In the genomic region with DNA sequence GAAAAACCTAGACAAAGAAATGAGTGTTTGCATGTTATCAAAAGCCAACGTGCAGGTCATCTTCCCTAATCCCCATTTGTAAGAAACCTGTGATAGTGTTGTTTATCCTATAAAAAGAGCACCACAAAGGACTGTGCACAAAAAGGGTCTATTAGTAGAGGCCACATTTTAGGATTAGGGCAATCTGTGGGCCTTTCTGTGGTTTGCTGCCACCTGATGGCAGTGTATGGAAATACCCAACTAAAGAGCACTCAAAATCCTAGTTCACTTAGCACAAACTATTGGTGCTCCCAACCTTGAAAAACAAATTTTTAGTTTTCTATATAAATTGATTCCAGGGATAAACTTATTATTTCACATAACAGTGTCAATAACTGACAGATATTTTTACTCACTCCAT, we compare ENCODE assay signal across 9 mouse cellular contexts. TPM values are rescaled to one million over a fixed set of nuclear protein-coding genes. Genes with fewer than 3 reads are reported as not detected.
DNase-seq lines count a peak whose midpoint lies in the region; ATAC-seq and TF ChIP-seq lines count a peak whose summit lies in the region.
"Had no signal": no experiment of that assay in that cellular context is flagged by ENCODE, and none has a peak within 500 bp of the region (broad histone marks: within the 10 kb centered on the region; RNA-seq: fewer than 3 reads in every experiment).

No protein-coding gene starts in this region.

- H3K27ac ChIP-seq in kidney, postnatal 0 days, result no peak overlapping the region
- no peak overlapping the region for H3K27ac ChIP-seq in ES-Bruce4 (ENCODE audit: insufficient read depth, low read length)
- H3K27ac ChIP-seq in lung, postnatal 0 days (ENCODE audit: low read length), result no peak overlapping the region
- no peak overlapping the region for H3K27ac ChIP-seq in hindbrain, embryonic 10.5 days
- H3K27ac ChIP-seq: limb, embryonic 12.5 days had no signal

- DNase-seq in kidney, postnatal 0 days (ENCODE audit: low spot score), result peak; percentile 21
- DNase-seq in kidney, adult 11 months, result no peak
- DNase-seq in adipocyte (ENCODE audit: low spot score), result peak; percentile 52
- peak; percentile 31 for DNase-seq in lung, postnatal 0 days (ENCODE audit: low spot score)
- no peak for DNase-seq in Muller cell, postnatal 12 days (ENCODE audit: inconsistent ontology term)
- DNase-seq in hindbrain, embryonic 10.5 days (ENCODE audit: low spot score), result no peak

- no peaks in the 10 kb centered on the region for H3K4me1 ChIP-seq in kidney, postnatal 0 days (replicated peaks; ENCODE audit: insufficient read depth, low read length)
- no peaks in the 10 kb centered on the region for H3K4me1 ChIP-seq in ES-Bruce4 (ENCODE audit: control insufficient read depth, insufficient read depth, low read length)
- H3K4me1 ChIP-seq in lung, postnatal 0 days (ENCODE audit: insufficient read depth, low read depth, low read length), result no peaks in the 10 kb centered on the region
- no peaks in the 10 kb centered on the region for H3K4me1 ChIP-seq in hindbrain, embryonic 10.5 days (replicated peaks)
- H3K4me1 ChIP-seq: limb, embryonic 12.5 days had no signal

- no peak for TF ChIP-seq EP300 in ES-Bruce4 (IDR thresholded peaks at IDR 0.05; ENCODE audit: insufficient read depth, low read depth, low read length)
- TF ChIP-seq EP300 in lung, postnatal 0 days (IDR thresholded peaks at IDR 0.05), result no peak

- no peak for TF ChIP-seq POLR2A in ES-Bruce4 (IDR thresholded peaks at IDR 0.05; ENCODE audit: insufficient read depth, low read length)

- no peak for ATAC-seq in kidney, postnatal 0 days (replicated peaks; ENCODE audit: low FRiP score, low read depth)
- ATAC-seq in lung, postnatal 0 days, result no peak
- no peak for ATAC-seq in activated CD4-positive, CD25-positive, alpha-beta regulatory T cell, adult 4 months

- TF ChIP-seq CTCF in kidney, postnatal 0 days (IDR thresholded peaks at IDR 0.05; ENCODE audit: low read depth), result peak; percentile 69
- peak; percentile 8 for TF ChIP-seq CTCF in ES-Bruce4 (IDR thresholded peaks at IDR 0.05; ENCODE audit: low read depth, low read length)
- peak; percentile 69 for TF ChIP-seq CTCF in lung, postnatal 0 days (IDR thresholded peaks at IDR 0.05)

- H3K4me2 ChIP-seq in kidney, postnatal 0 days (ENCODE audit: low read length), result no peak overlapping the region
- H3K4me2 ChIP-seq in lung, postnatal 0 days (replicated peaks; ENCODE audit: low read depth, low read length), result no peak overlapping the region
- H3K4me2 ChIP-seq: limb, embryonic 12.5 days had no signal

- H3K27me3 ChIP-seq in kidney, postnatal 0 days (ENCODE audit: insufficient read depth, low read length), result no peaks in the 10 kb centered on the region
- no peaks in the 10 kb centered on the region for H3K27me3 ChIP-seq in ES-Bruce4 (ENCODE audit: control insufficient read depth, insufficient read depth, low read length, poor library complexity, severe bottlenecking)
- no peaks in the 10 kb centered on the region for H3K27me3 ChIP-seq in lung, postnatal 0 days (replicated peaks; ENCODE audit: insufficient read depth, low read length)
- no peaks in the 10 kb centered on the region for H3K27me3 ChIP-seq in hindbrain, embryonic 10.5 days (ENCODE audit: insufficient read depth, poor library complexity, severe bottlenecking)
- H3K27me3 ChIP-seq: limb, embryonic 12.5 days had no signal

- no peak overlapping the region for H3K4me3 ChIP-seq in kidney, postnatal 0 days (replicated peaks; ENCODE audit: low read depth, low read length)
- no peak overlapping the region for H3K4me3 ChIP-seq in ES-Bruce4 (ENCODE audit: low read depth, low read length)
- no peak overlapping the region for H3K4me3 ChIP-seq in lung, postnatal 0 days (ENCODE audit: low read depth, low read length)
- H3K4me3 ChIP-seq in hindbrain, embryonic 10.5 days, result no peak overlapping the region
- H3K4me3 ChIP-seq: limb, embryonic 12.5 days had no signal

- peaks cover 32% of the 10 kb centered on the region for H3K36me3 ChIP-seq in kidney, postnatal 0 days (ENCODE audit: insufficient read depth, low read length)
- H3K36me3 ChIP-seq in ES-Bruce4 (ENCODE audit: control insufficient read depth, insufficient read depth, low read length, poor library complexity, severe bottlenecking), result peaks cover 27% of the 10 kb centered on the region
- peaks cover 22% of the 10 kb centered on the region for H3K36me3 ChIP-seq in lung, postnatal 0 days (ENCODE audit: insufficient read depth, low read length)
- H3K36me3 ChIP-seq in hindbrain, embryonic 10.5 days, result peaks cover 60% of the 10 kb centered on the region

- 86% methylated on average over 1 of the region's 1 CpGs for WGBS in kidney, postnatal 0 days
- 53% methylated on average over 1 of the region's 1 CpGs for WGBS in lung, postnatal 0 days
- WGBS in hindbrain, embryonic 10.5 days, result 77% methylated on average over 1 of the region's 1 CpGs

- H3K9me3 ChIP-seq in kidney, postnatal 0 days (replicated peaks; ENCODE audit: low read length), result no peaks in the 10 kb centered on the region
- no peaks in the 10 kb centered on the region for H3K9me3 ChIP-seq in ES-Bruce4 (replicated peaks; ENCODE audit: control insufficient read depth, insufficient read depth, low read length, poor library complexity, severe bottlenecking)
- no peaks in the 10 kb centered on the region for H3K9me3 ChIP-seq in lung, postnatal 0 days (ENCODE audit: low read length)
- H3K9me3 ChIP-seq in hindbrain, embryonic 10.5 days, result no peaks in the 10 kb centered on the region
- H3K9me3 ChIP-seq: limb, embryonic 12.5 days had no signal

- H3K9ac ChIP-seq in kidney, postnatal 0 days (ENCODE audit: low read depth, low read length), result no peak overlapping the region
- H3K9ac ChIP-seq in ES-Bruce4 (ENCODE audit: low read depth, poor library complexity, severe bottlenecking), result no peak overlapping the region
- H3K9ac ChIP-seq in lung, postnatal 0 days (replicated peaks; ENCODE audit: low read depth), result no peak overlapping the region
- H3K9ac ChIP-seq: limb, embryonic 12.5 days had no signal

RNA-seq across cellular contexts. Expression of a gene that starts 11.8 kb away (rescaled TPM):
- polyA plus RNA-seq in kidney, postnatal 0 days (2015; fragmentation: Nextera tagmentation; extraction: Ambion mirVana), result 50.8 and 55.8 TPM in 2 replicates
- 82.2 and 86.3 TPM in 2 replicates for polyA plus RNA-seq in ES-Bruce4 (2011; ENCODE audit: insufficient read depth, insufficient read length, low read depth, missing spikeins)
- polyA plus RNA-seq in lung, postnatal 0 days (2015; fragmentation: Nextera tagmentation; extraction: Ambion mirVana), result 35.5 and 35.6 TPM in 2 replicates
- 10 to 100 TPM; 40.2 to 56.5 TPM for polyA plus RNA-seq in activated CD4-positive, CD25-positive, alpha-beta regulatory T cell, adult 4 months (2017; shearing (Covaris generic))
- 43.5 and 53.6 TPM in 2 replicates for polyA plus RNA-seq in hindbrain, embryonic 10.5 days (2016; fragmentation: Nextera tagmentation; extraction: Ambion mirVana)

RNA-seq across cellular contexts. Expression of a gene that starts 12.0 kb away (rescaled TPM):
- 8.4 and 8.5 TPM in 2 replicates for polyA plus RNA-seq in kidney, postnatal 0 days (2015; fragmentation: Nextera tagmentation; extraction: Ambion mirVana)
- polyA plus RNA-seq in ES-Bruce4 (2011; ENCODE audit: insufficient read depth, insufficient read length, low read depth, missing spikeins), result 9.7 and 12.1 TPM in 2 replicates
- polyA plus RNA-seq in lung, postnatal 0 days (2015; fragmentation: Nextera tagmentation; extraction: Ambion mirVana), result 7.3 and 7.5 TPM in 2 replicates
- 1 to 10 TPM; 5.7 to 5.9 TPM for polyA plus RNA-seq in activated CD4-positive, CD25-positive, alpha-beta regulatory T cell, adult 4 months (2017; shearing (Covaris generic))
- polyA plus RNA-seq in hindbrain, embryonic 10.5 days (2016; fragmentation: Nextera tagmentation; extraction: Ambion mirVana), result 12.7 and 12.8 TPM in 2 replicates

RNA-seq across cellular contexts. Expression of a gene that starts 48.4 kb away (rescaled TPM):
- polyA plus RNA-seq in kidney, postnatal 0 days (2015; fragmentation: Nextera tagmentation; extraction: Ambion mirVana), result 48.3 and 53.3 TPM in 2 replicates
- 25.0 and 30.3 TPM in 2 replicates for polyA plus RNA-seq in ES-Bruce4 (2011; ENCODE audit: insufficient read depth, insufficient read length, low read depth, missing spikeins)
- 40.0 and 44.6 TPM in 2 replicates for polyA plus RNA-seq in lung, postnatal 0 days (2015; fragmentation: Nextera tagmentation; extraction: Ambion mirVana)
- 10 to 100 TPM; 45.5 to 54.7 TPM for polyA plus RNA-seq in activated CD4-positive, CD25-positive, alpha-beta regulatory T cell, adult 4 months (2017; shearing (Covaris generic))
- 19.7 and 25.1 TPM in 2 replicates for polyA plus RNA-seq in hindbrain, embryonic 10.5 days (2016; fragmentation: Nextera tagmentation; extraction: Ambion mirVana)

Comparison
In these comparisons a context has a peak if more than half of its experiments do, and no peak if none do; other contexts are left out.
1. DNase-seq: peak in kidney, postnatal 0 days (single experiment), adipocyte (single experiment) and lung, postnatal 0 days (single experiment); none in kidney, adult 11 months (single experiment), Muller cell, postnatal 12 days (single experiment) and hindbrain, embryonic 10.5 days (single experiment).
2. CTCF ChIP-seq: peak in every context shown above with its lines; median percentile 69 in kidney, postnatal 0 days; 69 in lung, postnatal 0 days; 8 in ES-Bruce4.